Mouse (Mus musculus): ENCODE results near the gene Gm3776. TPM values are rescaled to one million over a fixed set of nuclear protein-coding genes. Genes with fewer than 3 reads are reported as not detected.
"Not testable (repeated sequence)": the region's sequence is repeated elsewhere in the genome, so short reads cannot be mapped to it uniquely, and the experiment has no call there.

Gm3776 gene
- total RNA-seq (2021): not detected
- long read RNA-seq, experiment 1: 0 reads
- long read RNA-seq, experiment 2: 0 reads

GRCm38 (mm10) chr9:78256914-78257313, at the start of gene Gm3776:
Gm3776 (plus strand) TSS chr9:78257129.
- not testable (repeated sequence) for DNase-seq (ENCODE audit: low spot score in 2 of 2)

GRCm38 (mm10) chr9:78208956-78209355, 48.0 kb upstream of the Gm3776 start:
- DNase-seq (ENCODE audit: low spot score in 2 of 2): no peak

- no peak for DNase-seq (ENCODE audit: low spot score in 2 of 2)
Observed at GRCm38 (mm10) chr9:78210079-78210478, 46.9 kb upstream of the Gm3776 start.

- no peak for DNase-seq (ENCODE audit: low spot score in 2 of 2)
Observed at GRCm38 (mm10) chr9:78210821-78211220, 46.1 kb upstream of the Gm3776 start.

- DNase-seq (ENCODE audit: low spot score in 2 of 2): no peak
Observed at GRCm38 (mm10) chr9:78211521-78211920, 45.4 kb upstream of the Gm3776 start.

- DNase-seq (ENCODE audit: low spot score in 2 of 2): no peak
Observed at GRCm38 (mm10) chr9:78212341-78213049, 44.4 kb upstream of the Gm3776 start.

GRCm38 (mm10) chr9:78217074-78217473, 39.9 kb upstream of the Gm3776 start:
- peak in 1 of 2 experiments; percentile 9 for DNase-seq (ENCODE audit: low spot score in 2 of 2)

GRCm38 (mm10) chr9:78222616-78223015, 34.3 kb upstream of the Gm3776 start:
- no peak for DNase-seq (ENCODE audit: low spot score in 2 of 2)

GRCm38 (mm10) chr9:78223221-78223902, 33.6 kb upstream of the Gm3776 start:
- no peak for DNase-seq (ENCODE audit: low spot score in 2 of 2)

GRCm38 (mm10) chr9:78224418-78224817, 32.5 kb upstream of the Gm3776 start:
- no peak for DNase-seq (ENCODE audit: low spot score in 2 of 2)

GRCm38 (mm10) chr9:78225304-78225703, 31.6 kb upstream of the Gm3776 start:
- no peak for DNase-seq (ENCODE audit: low spot score in 2 of 2)

- DNase-seq (ENCODE audit: low spot score in 2 of 2): no peak
Observed at GRCm38 (mm10) chr9:78228122-78228521, 28.8 kb upstream of the Gm3776 start.

- peak in 1 of 2 experiments; percentile 8 for DNase-seq (ENCODE audit: low spot score in 2 of 2)
Observed at GRCm38 (mm10) chr9:78229658-78230057, 27.3 kb upstream of the Gm3776 start.

GRCm38 (mm10) chr9:78230461-78230860, 26.5 kb upstream of the Gm3776 start, which contains the start of gene Gsta1:
Gsta1 (plus strand) TSS chr9:78230656.
- not testable (repeated sequence) for DNase-seq (ENCODE audit: low spot score in 2 of 2)

- not testable (repeated sequence) for DNase-seq (ENCODE audit: low spot score in 2 of 2)
Observed at GRCm38 (mm10) chr9:78233121-78233695, 23.7 kb upstream of the Gm3776 start.

- DNase-seq (ENCODE audit: low spot score in 2 of 2): not testable (repeated sequence)
Observed at GRCm38 (mm10) chr9:78255683-78256470, 1.1 kb upstream of the Gm3776 start.

GRCm38 (mm10) chr9:78259688-78260087, 2.8 kb downstream of the Gm3776 start:
- DNase-seq (ENCODE audit: low spot score in 2 of 2): peak; percentile 48 to 49

- DNase-seq (ENCODE audit: low spot score in 2 of 2): not testable (repeated sequence)
Observed at GRCm38 (mm10) chr9:78270945-78271344, 14.0 kb downstream of the Gm3776 start.

GRCm38 (mm10) chr9:78282002-78282711, 25.2 kb downstream of the Gm3776 start:
- DNase-seq (ENCODE audit: low spot score in 2 of 2): peak in 1 of 2 experiments; percentile 16

GRCm38 (mm10) chr9:78289063-78289462, 32.1 kb downstream of the Gm3776 start:
- not testable (repeated sequence) for DNase-seq (ENCODE audit: low spot score in 2 of 2)
